Mouse (Mus musculus) kidney, postnatal 0 days (tissue): ENCODE data around the gene Mgst1. TPM values are rescaled to one million over a fixed set of nuclear protein-coding genes. Genes with fewer than 3 reads are reported as not detected.
A peak's percentile ranks its signal among the peaks of the same experiment; 100 is the strongest.

ENCODE experiments used
- ATAC-seq: fragments of 200-750 bp; cut with Nextera tagmentation; replicated peaks from 2 replicates; pipeline ENCODE4 v1.8.0; 2017; ENCODE audit warnings: low read depth, moderate number of reproducible peaks, moderate TSS enrichment, moderate library complexity; ENCODE audit not compliant: low FRiP score
- DNase-seq: peaks from one replicate; pipeline ENCODE4 v3.0.0-alpha.2; 2016; ENCODE audit warnings: low spot score
- H3K27ac ChIP-seq: fragments of 300-500 bp; sonication (generic); 2 replicates; pipeline ENCODE4 v1.5.1; 2014; ENCODE audit warnings: mild to moderate bottlenecking
- H3K27me3 ChIP-seq: fragments of 300-500 bp; sonication (generic); 2 replicates; pipeline ENCODE4 v1.6.1; 2014; ENCODE audit warnings: low read length, mixed read lengths; ENCODE audit not compliant: insufficient read depth
- H3K36me3 ChIP-seq: fragments of 300-500 bp; sonication (generic); 2 replicates; pipeline ENCODE4 v1.6.1; 2014; ENCODE audit warnings: low read length, mixed read lengths; ENCODE audit not compliant: insufficient read depth
- H3K4me1 ChIP-seq: fragments of 300-500 bp; sonication (generic); replicated peaks from 2 replicates; pipeline ENCODE4 v1.6.1; 2014; ENCODE audit warnings: antibody characterized with exemption, low read length, mixed read lengths; ENCODE audit not compliant: insufficient read depth
- H3K4me2 ChIP-seq: fragments of 300-500 bp; sonication (generic); 2 replicates; pipeline ENCODE4 v1.6.1; 2014; ENCODE audit warnings: mild to moderate bottlenecking, low read length, moderate library complexity, mixed read lengths
- H3K4me3 ChIP-seq: fragments of 300-500 bp; sonication (generic); replicated peaks from 2 replicates; pipeline ENCODE4 v1.5.1; 2014; ENCODE audit warnings: low read depth, low read length
- H3K9ac ChIP-seq: fragments of 300-500 bp; sonication (generic); 2 replicates; pipeline ENCODE4 v1.6.1; 2014; ENCODE audit warnings: low read depth, low read length
- H3K9me3 ChIP-seq: fragments of 300-500 bp; sonication (generic); replicated peaks from 2 replicates; pipeline ENCODE4 v1.6.1; 2016; ENCODE audit warnings: low read length, inconsistent platforms, mixed read lengths
- CTCF ChIP-seq: IDR thresholded peaks from 2 replicates; pipeline ENCODE4 v1.5.1; 2016; ENCODE audit warnings: antibody characterized with exemption, low read depth, mild to moderate bottlenecking, moderate library complexity
- whole genome bisulfite sequencing: fragments of 180-500 bp; shearing (Covaris S2); extraction: QIAGEN DNeasy Blood & Tissue Kit; methylation state at CpG from one replicate; pipeline ENCODE4 v1.1.7; 2014; 5-methylcytosine and 5-hydroxymethylcytosine counted together
- polyA plus RNA-seq: library from polyadenylated mRNA; unstranded; fragments of >200 nt; fragmentation: Nextera tagmentation; extraction: Ambion mirVana; gene quantifications from 2 replicates; pipeline ENCODE4 v1.2.1, GENCODE M21; 2015

The Mgst1 gene
- polyA plus RNA-seq, 1 experiment from 2014 or later: 439 TPM

GRCm38 (mm10) chr6:138117496-138117895, 22.6 kb upstream of the Mgst1 start:
- ATAC-seq: no peak
- no peaks in the 10 kb centered on the region for H3K27me3 ChIP-seq
- H3K4me2 ChIP-seq: no peak overlapping the region
- H3K9me3 ChIP-seq: no peaks in the 10 kb centered on the region
- no peak overlapping the region for H3K9ac ChIP-seq
- no peak overlapping the region for H3K27ac ChIP-seq
- 72% methylated on average over 3 of the region's 3 CpGs for WGBS
- no peaks in the 10 kb centered on the region for H3K4me1 ChIP-seq
- no peak overlapping the region for H3K4me3 ChIP-seq
- no peaks in the 10 kb centered on the region for H3K36me3 ChIP-seq
- no peak for TF ChIP-seq CTCF
- DNase-seq: no peak

- H3K9me3 ChIP-seq: no peaks in the 10 kb centered on the region
- no peak overlapping the region for H3K4me3 ChIP-seq
- no peak for TF ChIP-seq CTCF
- WGBS: 70% methylated on average over 10 of the region's 10 CpGs
- no peak overlapping the region for H3K27ac ChIP-seq
- DNase-seq (no peak), ATAC-seq (no peak)
- H3K4me1 ChIP-seq: no peaks in the 10 kb centered on the region
- H3K36me3 ChIP-seq: no peaks in the 10 kb centered on the region
- H3K9ac ChIP-seq: no peak overlapping the region
- H3K27me3 ChIP-seq: no peaks in the 10 kb centered on the region
- no peak overlapping the region for H3K4me2 ChIP-seq
Observed at GRCm38 (mm10) chr6:138128392-138129335, 11.5 kb upstream of the Mgst1 start.

- 42% methylated on average over 3 of the region's 3 CpGs for WGBS
- Histone ChIP-seq H3K9me3 (no peaks in the 10 kb centered on the region), H3K4me2 (no peak overlapping the region), H3K36me3 (no peaks in the 10 kb centered on the region), H3K27me3 (no peaks in the 10 kb centered on the region), H3K4me3 (no peak overlapping the region), H3K27ac (no peak overlapping the region), H3K4me1 (no peaks in the 10 kb centered on the region), H3K9ac (no peak overlapping the region)
- DNase-seq (no peak), ATAC-seq (no peak)
- TF ChIP-seq CTCF: no peak
Observed at GRCm38 (mm10) chr6:138130541-138130940, 9.6 kb upstream of the Mgst1 start.

- H3K4me3 ChIP-seq: peak overlapping the region; percentile 47
- TF ChIP-seq CTCF: no peak
- no peaks in the 10 kb centered on the region for H3K27me3 ChIP-seq
- H3K27ac ChIP-seq: peak overlapping the region; percentile 74
- DNase-seq (peak; percentile 83), ATAC-seq (peak; percentile 79)
- peak overlapping the region; percentile 65 for H3K4me2 ChIP-seq
- under 1% methylated on average over 16 of the region's 16 CpGs for WGBS
- no peaks in the 10 kb centered on the region for H3K9me3 ChIP-seq
- H3K9ac ChIP-seq: peak overlapping the region; percentile 58
- H3K4me1 ChIP-seq: peaks cover 8% of the 10 kb centered on the region; the same call in 1 of the 2 replicates
- H3K36me3 ChIP-seq: no peaks in the 10 kb centered on the region
Observed at GRCm38 (mm10) chr6:138140336-138140735, 220 bp downstream of the Mgst1 start.

- no peak for TF ChIP-seq CTCF
- Histone ChIP-seq H3K4me2 (peak overlapping the region; percentile 65), H3K36me3 (no peaks in the 10 kb centered on the region), H3K9ac (peak overlapping the region; percentile 58), H3K27me3 (no peaks in the 10 kb centered on the region), H3K9me3 (no peaks in the 10 kb centered on the region), H3K4me1 (peaks cover 8% of the 10 kb centered on the region; the same call in 1 of the 2 replicates), H3K27ac (peak overlapping the region; percentile 74), H3K4me3 (peak overlapping the region; percentile 47)
- ATAC-seq (peak; percentile 77), DNase-seq (peak; percentile 61)
- 22% methylated on average over 4 of the region's 4 CpGs for WGBS
Observed at GRCm38 (mm10) chr6:138141111-138141592, 1.0 kb downstream of the Mgst1 start.

GRCm38 (mm10) chr6:138142604-138143003, 2.5 kb downstream of the Mgst1 start:
- Histone ChIP-seq H3K4me2 (peak overlapping the region; percentile 65; the same call in 1 of the 2 replicates), H3K9me3 (no peaks in the 10 kb centered on the region), H3K4me1 (peaks cover 8% of the 10 kb centered on the region; the same call in 1 of the 2 replicates), H3K4me3 (no peak overlapping the region), H3K9ac (no peak overlapping the region), H3K27me3 (no peaks in the 10 kb centered on the region), H3K36me3 (no peaks in the 10 kb centered on the region), H3K27ac (peak overlapping the region; percentile 27)
- ATAC-seq: no peak
- 65% methylated on average over 7 of the region's 7 CpGs for WGBS
- TF ChIP-seq CTCF: no peak
- no peak for DNase-seq
